Mouse (Mus musculus) lung, postnatal 0 days (tissue): ENCODE results near the gene Repin1. TPM values are rescaled to one million over a fixed set of nuclear protein-coding genes. Genes with fewer than 3 reads are reported as not detected.

ENCODE experiments used
- ATAC-seq: fragments of 200-750 bp; cut with Nextera tagmentation; 2 replicates; pipeline ENCODE4 v1.8.0; 2017; ENCODE audit warnings: moderate library complexity
- DNase-seq: peaks from one replicate; pipeline ENCODE4 v3.0.0-alpha.2; 2016; ENCODE audit warnings: low spot score
- H3K27ac ChIP-seq: fragments of 300-500 bp; sonication (generic); 2 replicates; pipeline ENCODE4 v1.5.1; 2014; ENCODE audit warnings: antibody characterized with exemption, mild to moderate bottlenecking, low read length, mixed read lengths
- H3K27me3 ChIP-seq: fragments of 300-500 bp; sonication (generic); replicated peaks from 2 replicates; pipeline ENCODE4 v1.6.1; 2014; ENCODE audit warnings: low read length, mixed read lengths; ENCODE audit not compliant: insufficient read depth
- H3K36me3 ChIP-seq: fragments of 300-500 bp; sonication (generic); 2 replicates; pipeline ENCODE4 v1.6.1; 2014; ENCODE audit warnings: low read length, mixed read lengths; ENCODE audit not compliant: insufficient read depth
- H3K4me1 ChIP-seq: fragments of 300-500 bp; sonication (generic); 2 replicates; pipeline ENCODE4 v1.6.1; 2014; ENCODE audit warnings: antibody characterized with exemption, low read depth, low read length, mixed read lengths; ENCODE audit not compliant: insufficient read depth
- H3K4me2 ChIP-seq: fragments of 300-500 bp; sonication (generic); replicated peaks from 2 replicates; pipeline ENCODE4 v1.6.1; 2014; ENCODE audit warnings: low read depth, mild to moderate bottlenecking, low read length, moderate library complexity, mixed read lengths
- H3K4me3 ChIP-seq: fragments of 300-500 bp; sonication (generic); 2 replicates; pipeline ENCODE4 v1.5.1; 2014; ENCODE audit warnings: low read depth, low read length
- H3K9ac ChIP-seq: fragments of 300-500 bp; sonication (generic); replicated peaks from 2 replicates; pipeline ENCODE4 v1.6.1; 2014; ENCODE audit warnings: low read depth, mild to moderate bottlenecking
- H3K9me3 ChIP-seq: fragments of 300-500 bp; sonication (generic); 2 replicates; pipeline ENCODE4 v1.6.1; 2016; ENCODE audit warnings: low read length, mixed read lengths
- CTCF ChIP-seq: IDR thresholded peaks from 2 replicates; pipeline ENCODE4 v1.5.1; 2016; ENCODE audit warnings: antibody characterized with exemption, mild to moderate bottlenecking
- EP300 ChIP-seq: IDR thresholded peaks from 2 replicates; pipeline ENCODE4 v1.6.1; 2016; ENCODE audit warnings: antibody characterized with exemption, mild to moderate bottlenecking, control low read depth
- WGBS: fragments of 180-500 bp; shearing (Covaris S2); extraction: QIAGEN DNeasy Blood & Tissue Kit; methylation state at CpG from one replicate; pipeline ENCODE4 v1.1.7; 2014; 5-methylcytosine and 5-hydroxymethylcytosine counted together
- polyA plus RNA-seq: library from polyadenylated mRNA; unstranded; fragments of >200 nt; fragmentation: Nextera tagmentation; extraction: Ambion mirVana; gene quantifications from 2 replicates; pipeline ENCODE4 v1.2.1, GENCODE M21; 2015

Repin1 gene
- polyA plus RNA-seq, 1 experiment from 2014 or later, result 15.2 TPM

DNA sequence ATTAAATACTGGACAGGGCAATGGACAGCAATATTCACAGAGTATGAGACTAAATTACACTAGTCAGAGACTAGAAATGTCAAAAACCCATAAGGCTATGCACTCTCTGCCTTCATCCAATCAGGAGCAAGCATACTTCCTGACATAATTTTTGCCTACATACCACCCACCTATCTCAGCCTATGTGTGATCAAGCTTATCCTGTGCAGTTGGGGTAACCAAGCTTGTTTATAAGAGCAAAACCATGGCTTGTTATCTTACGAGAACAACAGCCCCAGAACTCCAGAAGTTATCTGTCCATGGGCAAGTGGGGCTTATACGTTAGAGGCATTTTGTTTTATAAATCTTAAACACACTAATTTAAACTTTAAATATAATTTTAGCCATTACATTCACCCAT, 41.4 kb downstream of the Repin1 start:
- Histone ChIP-seq H3K36me3 (no peaks in the 10 kb centered on the region), H3K4me2 (no peak overlapping the region), H3K27me3 (no peaks in the 10 kb centered on the region), H3K4me3 (no peak overlapping the region), H3K4me1 (no peaks in the 10 kb centered on the region), H3K9ac (no peak overlapping the region), H3K9me3 (no peaks in the 10 kb centered on the region), H3K27ac (no peak overlapping the region)
- TF ChIP-seq CTCF (no peak), EP300 (no peak)
- ATAC-seq, result no peak
- no peak for DNase-seq
- 76% methylated on average over 2 of the region's 2 CpGs for WGBS

DNA sequence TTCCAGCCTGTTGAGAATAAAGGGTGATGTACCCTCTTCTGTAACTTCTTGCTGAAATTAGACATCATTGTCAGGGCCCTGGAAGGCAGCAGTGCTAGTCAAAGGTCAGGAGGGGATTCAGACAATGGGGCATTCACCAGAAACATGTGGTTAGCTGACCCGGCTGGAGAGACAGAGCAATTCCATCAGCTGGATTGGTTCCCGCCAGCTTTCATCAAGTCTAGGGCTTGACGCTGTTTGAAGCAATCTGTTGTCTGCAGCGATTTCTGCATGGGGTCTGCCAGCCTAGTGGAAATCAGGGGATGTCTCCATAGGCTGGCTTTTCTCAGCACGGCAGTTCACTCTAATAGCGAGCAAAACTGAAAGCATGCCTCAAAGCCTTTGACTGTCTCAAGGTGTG, 42.8 kb downstream of the Repin1 start:
- Histone ChIP-seq H3K4me3 (no peak overlapping the region), H3K27ac (no peak overlapping the region)
- no peak for DNase-seq

DNA sequence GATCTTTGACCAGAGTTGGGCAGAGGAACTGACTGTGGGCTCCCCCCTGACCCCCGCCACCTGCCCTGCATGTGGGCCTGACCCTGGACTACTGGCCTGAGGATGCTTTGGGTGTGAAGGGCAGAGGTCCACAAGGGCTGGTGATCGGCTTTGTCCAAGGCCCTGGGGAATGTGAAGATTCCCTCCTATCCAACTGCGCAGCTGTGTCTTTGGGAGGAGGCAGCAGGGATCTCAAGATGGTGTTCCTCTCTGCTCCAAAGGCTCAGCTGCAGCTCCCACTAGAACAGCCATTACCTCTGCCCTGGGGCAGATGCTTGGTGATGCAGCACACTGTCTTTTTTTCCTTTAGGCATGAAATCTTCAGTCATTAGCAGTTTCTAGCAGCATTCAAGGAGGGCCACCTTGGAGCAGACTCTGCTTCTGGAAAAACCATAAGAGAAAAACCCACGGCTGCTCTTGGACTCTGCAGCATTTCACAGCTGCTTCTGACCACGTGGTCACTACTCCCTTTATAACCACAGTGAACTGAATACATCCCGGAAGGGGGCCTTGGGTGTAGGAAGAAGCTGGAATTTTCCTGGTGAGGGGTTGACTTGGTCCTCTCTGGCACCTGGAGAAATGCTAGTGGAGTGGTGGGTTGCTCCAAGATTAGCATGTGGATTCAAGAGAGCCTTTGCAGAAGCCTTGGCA, 44.3 kb downstream of the Repin1 start:
- Histone ChIP-seq H3K9me3 (no peaks in the 10 kb centered on the region), H3K36me3 (no peaks in the 10 kb centered on the region), H3K4me2 (no peak overlapping the region), H3K27ac (no peak overlapping the region), H3K27me3 (no peaks in the 10 kb centered on the region), H3K4me3 (no peak overlapping the region), H3K4me1 (no peaks in the 10 kb centered on the region), H3K9ac (no peak overlapping the region)
- no peak for DNase-seq
- ATAC-seq, result no peak
- 66% methylated on average over 6 of the region's 6 CpGs for WGBS
- no peak for TF ChIP-seq EP300
- no peak for TF ChIP-seq CTCF

More for the DNA sequence above, 42.8 kb downstream of the Repin1 start:
- no peaks in the 10 kb centered on the region for H3K27me3 ChIP-seq
- H3K36me3 ChIP-seq, result no peaks in the 10 kb centered on the region
- 70% methylated on average over 6 of the region's 6 CpGs for WGBS
- no peak overlapping the region for H3K4me2 ChIP-seq
- no peak overlapping the region for H3K9ac ChIP-seq
- H3K4me1 ChIP-seq, result no peaks in the 10 kb centered on the region
- H3K9me3 ChIP-seq, result no peaks in the 10 kb centered on the region
- ATAC-seq, result no peak
- TF ChIP-seq CTCF (no peak), EP300 (no peak)

DNA sequence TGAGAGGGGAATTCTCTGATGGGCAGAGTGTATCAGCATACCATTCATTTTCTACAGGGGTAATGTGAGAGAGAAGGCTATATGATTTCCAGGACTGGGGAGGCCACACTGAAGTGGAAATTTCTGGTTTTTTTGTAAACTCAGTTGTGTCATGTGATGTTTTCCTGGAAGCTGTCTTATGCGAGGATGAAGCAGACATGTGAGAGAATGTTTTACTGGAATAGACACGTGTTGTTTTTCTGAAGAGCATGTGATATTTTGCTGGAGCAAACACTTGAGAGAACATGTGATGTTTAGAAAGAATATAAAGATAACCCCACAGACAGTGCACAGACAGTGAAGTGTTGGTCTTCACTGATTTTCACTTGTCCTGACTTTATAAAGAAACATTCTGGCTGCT, 44.9 kb downstream of the Repin1 start:
- 40% methylated on average over 2 of the region's 2 CpGs for WGBS
- no peaks in the 10 kb centered on the region for H3K27me3 ChIP-seq
- no peaks in the 10 kb centered on the region for H3K9me3 ChIP-seq
- DNase-seq, result no peak
- H3K4me1 ChIP-seq, result no peaks in the 10 kb centered on the region
- H3K9ac ChIP-seq, result no peak overlapping the region
- no peak overlapping the region for H3K4me2 ChIP-seq
- TF ChIP-seq CTCF (no peak), EP300 (no peak)
- H3K4me3 ChIP-seq, result no peak overlapping the region
- no peaks in the 10 kb centered on the region for H3K36me3 ChIP-seq
- ATAC-seq, result no peak
- no peak overlapping the region for H3K27ac ChIP-seq

DNA sequence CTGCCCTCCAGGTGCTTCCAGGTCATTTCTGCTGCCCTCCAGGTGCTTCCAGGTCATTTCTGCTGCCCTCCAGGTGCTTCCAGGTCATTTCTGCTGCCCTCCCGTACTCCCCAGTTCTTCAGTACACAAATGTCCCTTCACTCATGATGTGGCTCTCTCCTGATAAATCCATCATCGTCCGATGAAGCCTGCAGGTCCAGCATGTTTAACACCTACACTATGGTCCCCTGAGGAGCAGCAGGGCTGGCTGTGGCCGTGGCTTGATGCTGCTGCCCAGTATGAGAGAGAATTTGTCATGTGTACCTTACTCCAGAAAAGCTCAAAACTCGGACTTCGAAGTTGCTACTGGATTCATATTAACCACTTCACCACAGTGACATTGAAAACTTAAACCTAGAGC, 47.7 kb downstream of the Repin1 start:
- H3K27ac ChIP-seq, result no peak overlapping the region
- H3K9me3 ChIP-seq, result no peaks in the 10 kb centered on the region
- no peak overlapping the region for H3K4me2 ChIP-seq
- no peak for ATAC-seq
- H3K4me3 ChIP-seq, result no peak overlapping the region
- H3K9ac ChIP-seq, result no peak overlapping the region
- DNase-seq, result no peak
- no peaks in the 10 kb centered on the region for H3K36me3 ChIP-seq
- no peaks in the 10 kb centered on the region for H3K27me3 ChIP-seq
- H3K4me1 ChIP-seq, result no peaks in the 10 kb centered on the region
- TF ChIP-seq EP300, result no peak
- TF ChIP-seq CTCF, result no peak
- WGBS, result 71% methylated on average over 6 of the region's 6 CpGs

DNA sequence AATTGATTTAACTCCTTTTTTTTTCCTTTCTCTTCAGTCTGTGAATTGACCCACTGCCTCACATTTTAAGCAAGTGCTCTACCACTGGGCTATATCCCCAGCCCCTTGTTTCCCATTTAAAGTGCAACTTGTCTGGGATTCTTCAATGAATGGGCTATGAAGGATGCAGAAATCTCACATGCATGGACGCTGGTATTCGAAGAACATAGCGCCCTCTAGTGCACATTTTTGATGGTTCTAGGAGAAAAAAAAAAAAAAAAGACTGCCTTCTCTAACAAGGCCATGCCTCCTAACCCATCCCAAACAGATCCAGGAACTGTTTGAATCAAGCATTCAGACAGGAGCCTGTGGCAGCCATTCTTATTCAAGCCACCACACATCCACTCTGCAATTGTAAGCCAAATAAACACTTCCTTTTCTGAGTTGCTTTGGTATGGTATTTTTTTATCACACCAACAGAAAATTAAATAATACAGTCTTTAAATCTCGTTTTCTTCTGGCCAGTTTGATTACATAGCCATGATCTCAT, 49.1 kb downstream of the Repin1 start:
- Histone ChIP-seq H3K36me3 (no peaks in the 10 kb centered on the region), H3K9ac (no peak overlapping the region), H3K4me3 (no peak overlapping the region), H3K4me1 (no peaks in the 10 kb centered on the region), H3K9me3 (no peaks in the 10 kb centered on the region), H3K27me3 (no peaks in the 10 kb centered on the region), H3K27ac (no peak overlapping the region), H3K4me2 (no peak overlapping the region)
- no peak for TF ChIP-seq EP300
- peak; percentile 75 for TF ChIP-seq CTCF
- ATAC-seq, result no peak
- peak; percentile 87 for DNase-seq
- WGBS, result 21% methylated on average over 4 of the region's 4 CpGs
